Mouse (Mus musculus): ENCODE results near the gene Vmn1r48.
"Not testable (repeated sequence)": the region's sequence is repeated elsewhere in the genome, so short reads cannot be mapped to it uniquely, and the experiment has no call there.

The Vmn1r48 gene

GRCm38 (mm10) chr6:90036741-90037140 is at the start of gene Vmn1r48:
Gene Vmn1r48 (minus strand): TSS chr6:90036841.
- not testable (repeated sequence) for DNase-seq

- no peak for DNase-seq
These were observed 41.8 kb upstream of the Vmn1r48 start, which contains the start of gene Vmn1r49 for GRCm38 (mm10) chr6:90078406-90078805. Gene Vmn1r49 (minus strand): TSS chr6:90078506.

- not testable (repeated sequence) for DNase-seq
These were observed 20.8 kb downstream of the Vmn1r48 start, which contains the start of gene Vmn1r47 for GRCm38 (mm10) chr6:90015847-90016246. Gene Vmn1r47 (plus strand): TSS chr6:90016147.

- DNase-seq = no peak
These were observed 50.7 kb downstream of the Vmn1r48 start for GRCm38 (mm10) chr6:89985989-89986388.
